Mouse (Mus musculus) C2C12 (cell line): ENCODE data around the gene Clybl. TPM values are rescaled to one million over a fixed set of nuclear protein-coding genes. Genes with fewer than 3 reads are reported as not detected.

Experiments used
- H3K27me3 ChIP-seq: one replicate; pipeline ENCODE4 v1.6.1; 2011; ENCODE audit not compliant: control insufficient read depth, insufficient read depth, insufficient read length
- H3K36me3 ChIP-seq: one replicate; pipeline ENCODE4 v1.6.1; 2011; ENCODE audit not compliant: control insufficient read depth, insufficient read depth
- H3K4me3 ChIP-seq: one replicate; pipeline ENCODE4 v1.5.1; 2011; ENCODE audit warnings: mild to moderate bottlenecking, control low read depth; ENCODE audit not compliant: poor library complexity, insufficient read depth, severe bottlenecking
- H3K79me2 ChIP-seq: one replicate; pipeline ENCODE4 v1.6.1; 2011; ENCODE audit not compliant: control insufficient read depth, insufficient read depth
- H3K79me3 ChIP-seq: one replicate; pipeline ENCODE4 v1.6.1; 2011; ENCODE audit warnings: low read depth, control low read depth
- H3ac ChIP-seq: one replicate; pipeline ENCODE3; 2011; ENCODE audit warnings: low read depth; ENCODE audit not compliant: control insufficient read depth, insufficient read length
- CEBPB ChIP-seq: IDR thresholded peaks from one replicate; pipeline ENCODE4 v1.6.1; 2011; ENCODE audit warnings: low read depth, mild to moderate bottlenecking, control low read depth, moderate library complexity
- CTCF ChIP-seq: IDR thresholded peaks from one replicate; pipeline ENCODE4 v1.5.1; 2011; ENCODE audit not compliant: control insufficient read depth, insufficient read depth, insufficient read length
- FOSL1 ChIP-seq: IDR thresholded peaks from one replicate; pipeline ENCODE4 v1.8.0; 2011; ENCODE audit warnings: mild to moderate bottlenecking, low read length; ENCODE audit not compliant: poor library complexity, insufficient read depth, severe bottlenecking
- MAX ChIP-seq: IDR thresholded peaks from one replicate; pipeline ENCODE4 v1.6.1; 2011; ENCODE audit warnings: mild to moderate bottlenecking, control low read depth
- MYOD1 ChIP-seq: IDR thresholded peaks from one replicate; pipeline ENCODE4 v1.6.1; 2011; ENCODE audit warnings: low read depth; ENCODE audit not compliant: control insufficient read depth, insufficient read length
- MYOG ChIP-seq: IDR thresholded peaks from one replicate; pipeline ENCODE4 v1.6.1; 2011; ENCODE audit not compliant: control insufficient read depth, insufficient read length; ENCODE audit errors: extremely low read depth
- USF1 ChIP-seq: IDR thresholded peaks from one replicate; pipeline ENCODE4 v1.6.1; 2011; ENCODE audit warnings: low read depth, mild to moderate bottlenecking, control low read depth, moderate library complexity
- polyA plus RNA-seq: library from polyadenylated mRNA; unstranded; fragments of >200 nt; fragmentation: generic; extraction: Trizol; gene quantifications from one replicate; pipeline ENCODE4 v1.2.1, GENCODE M21; 2012; ENCODE audit warnings: missing spikeins

Gene Clybl
- polyA plus RNA-seq, 1 experiment: 5.2 TPM

DNA sequence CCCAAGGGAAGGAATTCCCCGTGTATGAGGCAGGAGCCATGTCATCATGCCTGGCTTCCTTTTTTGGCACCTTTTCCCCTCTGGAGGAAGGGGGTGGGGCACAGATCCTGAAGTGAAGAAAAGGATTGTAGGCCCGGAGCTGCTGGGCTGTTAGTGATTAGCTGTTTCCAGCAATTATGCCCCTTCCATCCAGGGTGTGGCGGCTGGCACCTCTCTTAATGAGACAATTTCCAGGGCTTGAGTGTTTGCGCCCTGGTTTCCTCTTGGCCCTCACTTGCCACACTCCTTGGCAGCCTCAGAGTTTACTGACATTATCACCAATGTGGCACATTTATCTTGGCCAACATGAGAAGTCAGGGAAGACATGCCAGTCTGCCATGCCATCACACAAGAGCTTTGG lies 155.5 kb downstream of the Clybl start:
- no peaks in the 10 kb centered on the region for H3K79me2 ChIP-seq
- no peaks in the 10 kb centered on the region for H3K27me3 ChIP-seq
- H3K36me3 ChIP-seq: no peaks in the 10 kb centered on the region
- H3K4me3 ChIP-seq: no peak overlapping the region
- H3ac ChIP-seq: no peak overlapping the region
- no peaks in the 10 kb centered on the region for H3K79me3 ChIP-seq
- no peak for TF ChIP-seq MYOD1
- no peak for TF ChIP-seq CEBPB
- TF ChIP-seq CTCF: no peak
- TF ChIP-seq MAX: no peak
- no peak for TF ChIP-seq MYOG
- no peak for TF ChIP-seq USF1
- TF ChIP-seq FOSL1: no peak

DNA sequence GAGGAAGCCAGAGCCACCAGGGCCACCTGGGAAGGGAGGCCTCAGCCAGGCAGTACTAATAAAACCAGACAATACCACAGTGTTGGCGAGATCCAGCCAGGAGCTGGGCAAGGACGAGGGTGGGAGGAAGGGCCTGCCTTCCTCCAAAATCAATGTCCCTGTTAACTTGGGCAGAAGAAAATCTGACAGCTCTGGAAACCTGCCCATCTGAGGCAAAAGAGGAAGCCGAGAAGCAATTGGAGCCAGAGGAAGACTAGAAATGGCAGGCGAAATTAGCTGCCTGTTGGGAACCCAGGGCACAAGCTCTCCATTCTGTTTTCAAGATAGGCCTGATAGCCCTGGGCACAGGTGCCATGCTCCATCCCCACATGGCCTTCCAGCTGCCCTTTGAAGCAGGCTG lies 157.3 kb downstream of the Clybl start:
- no peak overlapping the region for H3K4me3 ChIP-seq
- H3K27me3 ChIP-seq: no peaks in the 10 kb centered on the region
- H3K36me3 ChIP-seq: no peaks in the 10 kb centered on the region
- no peaks in the 10 kb centered on the region for H3K79me2 ChIP-seq
- no peaks in the 10 kb centered on the region for H3K79me3 ChIP-seq
- no peak for TF ChIP-seq CEBPB
- no peak for TF ChIP-seq USF1
- no peak for TF ChIP-seq MAX
- TF ChIP-seq CTCF: no peak
- no peak for TF ChIP-seq FOSL1
- TF ChIP-seq MYOD1: no peak
- TF ChIP-seq MYOG: no peak
- H3ac ChIP-seq: no peak overlapping the region

DNA sequence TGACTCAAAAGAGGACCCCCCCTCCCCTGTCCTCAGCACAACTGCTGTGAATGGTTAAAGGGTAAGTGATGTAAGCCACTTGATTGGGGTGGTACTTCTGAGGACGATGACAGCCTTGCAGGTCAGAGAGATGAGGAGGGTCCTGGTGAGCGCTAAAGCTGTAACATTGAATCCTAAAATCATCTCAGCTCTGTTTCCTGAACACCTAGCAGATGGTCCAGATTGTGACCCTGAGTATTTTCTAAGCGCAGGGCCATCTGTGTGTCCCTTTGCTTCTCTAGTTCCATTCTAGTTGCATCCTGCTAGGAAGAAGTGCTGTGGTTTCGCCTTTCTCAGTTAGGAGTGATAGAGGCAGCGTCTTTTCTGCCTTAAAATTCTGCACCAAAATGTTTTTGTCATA lies 158.6 kb downstream of the Clybl start:
- Histone ChIP-seq H3K27me3 (no peaks in the 10 kb centered on the region), H3ac (no peak overlapping the region), H3K79me2 (no peaks in the 10 kb centered on the region), H3K36me3 (no peaks in the 10 kb centered on the region), H3K4me3 (no peak overlapping the region), H3K79me3 (no peaks in the 10 kb centered on the region)
- TF ChIP-seq USF1: no peak
- TF ChIP-seq FOSL1: no peak

DNA sequence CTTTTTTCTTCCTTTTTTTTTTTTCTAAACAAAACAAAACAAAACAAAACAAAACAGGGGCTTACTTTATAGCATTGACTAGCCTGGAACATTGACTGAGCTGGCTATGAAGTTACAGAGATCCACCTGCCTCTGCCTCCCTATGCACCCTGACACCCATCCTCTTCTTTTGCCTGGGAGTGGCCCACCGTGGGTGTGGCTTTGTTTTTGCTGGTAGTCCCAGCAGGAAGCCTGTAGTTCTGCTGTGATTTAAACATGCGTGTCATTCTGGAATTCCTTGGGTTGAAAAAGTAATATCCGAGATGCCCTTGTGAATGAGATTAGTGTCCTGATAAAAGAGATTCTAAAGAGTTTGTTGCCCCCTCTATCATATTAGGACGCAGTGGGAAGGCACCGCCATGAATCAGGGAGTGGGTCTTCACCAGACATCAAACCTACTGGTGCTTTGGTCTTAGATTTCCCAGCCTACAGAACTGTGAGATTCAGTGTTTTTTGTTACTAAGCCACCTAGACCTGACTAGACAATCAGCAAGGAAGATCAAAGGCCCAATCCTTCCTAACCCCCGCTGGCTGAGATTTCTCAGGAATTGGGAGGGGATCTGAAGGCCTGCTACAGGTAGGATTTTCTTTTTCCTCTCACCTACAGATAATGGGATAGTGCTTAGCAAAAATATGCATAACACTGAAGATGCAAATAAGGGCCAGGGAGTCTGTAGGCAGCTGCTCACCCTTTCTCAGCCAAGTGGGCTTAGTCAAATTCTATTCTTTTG lies 160.3 kb downstream of the Clybl start:
- TF ChIP-seq MAX (no peak), CTCF (no peak), MYOD1 (no peak), CEBPB (no peak), USF1 (no peak), FOSL1 (no peak), MYOG (no peak)
- Histone ChIP-seq H3K79me2 (no peaks in the 10 kb centered on the region), H3K79me3 (no peaks in the 10 kb centered on the region), H3K36me3 (no peaks in the 10 kb centered on the region), H3K27me3 (no peaks in the 10 kb centered on the region), H3ac (no peak overlapping the region), H3K4me3 (no peak overlapping the region)

DNA sequence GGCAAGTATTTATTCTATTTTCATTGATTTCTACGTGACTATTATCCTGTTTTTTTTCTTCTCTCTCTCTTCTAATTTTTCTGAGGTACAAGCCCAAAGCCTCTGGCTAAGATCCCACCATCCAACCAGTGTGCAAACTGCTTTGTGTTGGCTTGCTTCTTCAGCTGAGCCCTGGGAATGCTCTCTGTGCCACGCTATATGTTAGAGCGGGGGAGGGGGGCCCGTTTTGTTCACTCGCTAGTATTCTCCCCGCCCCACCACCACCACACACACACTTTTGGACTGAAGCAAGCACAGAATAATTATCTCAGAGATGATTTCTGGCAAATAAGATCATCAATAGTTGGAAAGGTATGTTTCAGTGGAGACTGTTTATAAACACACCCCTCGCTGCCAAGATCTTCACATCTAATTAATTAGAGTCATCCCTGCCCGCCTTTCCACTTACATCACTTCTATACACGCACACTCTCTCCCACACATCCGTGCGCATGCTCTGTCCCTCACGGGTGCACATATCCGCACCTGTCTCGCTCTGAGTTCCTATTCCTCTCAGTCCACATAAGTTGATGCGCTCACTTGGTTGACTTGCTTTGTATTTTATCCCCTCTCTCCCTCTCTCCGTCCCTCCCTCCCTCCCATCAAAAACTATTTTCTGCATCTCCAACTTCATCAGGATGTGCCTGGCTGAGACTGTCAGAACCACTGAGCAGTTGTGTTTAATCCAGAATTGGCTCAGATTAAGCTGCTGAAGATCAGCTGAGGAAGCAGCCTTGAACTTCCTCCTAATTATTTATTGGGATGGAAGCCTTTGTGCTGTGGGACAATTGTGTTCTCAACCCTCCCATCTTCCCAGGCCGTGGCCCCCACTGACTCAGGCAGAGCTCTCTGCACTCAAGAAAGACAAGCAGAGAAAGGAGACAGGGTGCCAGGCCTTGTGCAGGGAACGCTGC lies 163.0 kb downstream of the Clybl start:
- TF ChIP-seq MYOG: no peak
- TF ChIP-seq CEBPB: no peak
- TF ChIP-seq MYOD1: no peak
- Histone ChIP-seq H3ac (no peak overlapping the region), H3K79me3 (no peaks in the 10 kb centered on the region), H3K79me2 (no peaks in the 10 kb centered on the region), H3K36me3 (no peaks in the 10 kb centered on the region), H3K4me3 (no peak overlapping the region), H3K27me3 (no peaks in the 10 kb centered on the region)
